Comparison of ENCODE assay signal across 23 mouse cellular contexts in genomic region chr1:54744171-54744570, GRCm38 (mm10).
"Had no signal": no experiment of that assay in that cellular context is flagged by ENCODE, and none has a peak within 500 bp of the region (broad histone marks: within the 10 kb centered on the region; RNA-seq: fewer than 3 reads in every experiment).

No protein-coding gene starts in this region.

- ATAC-seq: liver, postnatal 0 days had no signal

- H3K9ac ChIP-seq: kidney, embryonic 15.5 days; limb, embryonic 12.5 days; limb, embryonic 15.5 days; liver, embryonic 14.5 days; liver, postnatal 0 days; neural tube, embryonic 12.5 days; neural tube, embryonic 15.5 days had no signal

- H3K4me2 ChIP-seq: kidney, embryonic 15.5 days; limb, embryonic 12.5 days; limb, embryonic 15.5 days; liver, embryonic 11.5 days; midbrain, embryonic 11.5 days; neural tube, embryonic 12.5 days; neural tube, embryonic 15.5 days had no signal

- H3K9me3 ChIP-seq: kidney, embryonic 15.5 days; limb, embryonic 12.5 days; limb, embryonic 15.5 days; neural tube, embryonic 12.5 days; neural tube, embryonic 15.5 days had no signal

- H3K27ac ChIP-seq: kidney, embryonic 15.5 days; limb, embryonic 12.5 days; limb, embryonic 15.5 days; liver, embryonic 14.5 days; neural tube, embryonic 12.5 days; neural tube, embryonic 15.5 days; stomach, postnatal 0 days had no signal

- H3K27me3 ChIP-seq: kidney, embryonic 15.5 days; limb, embryonic 12.5 days; limb, embryonic 15.5 days; neural tube, embryonic 12.5 days; neural tube, embryonic 15.5 days had no signal

- H3K4me1 ChIP-seq: kidney, embryonic 15.5 days; limb, embryonic 12.5 days; limb, embryonic 15.5 days; neural tube, embryonic 12.5 days had no signal

- H3K4me3 ChIP-seq: kidney, embryonic 15.5 days; limb, embryonic 12.5 days; limb, embryonic 15.5 days; neural tube, embryonic 12.5 days; neural tube, embryonic 15.5 days had no signal

- DNase-seq: kidney, adult 11 months; kidney, adult 8-10 months; kidney, postnatal 10 days; kidney, postnatal 36 days; left cerebral cortex, postnatal 4 days; liver, postnatal 0 days; lung, postnatal 36 days; midbrain, embryonic 14.5 days; right cerebral cortex, adult 18-20 months; right cerebral cortex, postnatal 14 days; right cerebral cortex, postnatal 4 days; thymus, adult 2 months; thymus, postnatal 14 days; thymus, postnatal 4 days had no signal

- H3K36me3 ChIP-seq: kidney, embryonic 15.5 days; neural tube, embryonic 12.5 days; neural tube, embryonic 15.5 days had no signal
